Mouse (Mus musculus) layer of hippocampus, adult 11-12 months (tissue): Measurements from ENCODE around the gene Shld2.
"Not testable (repeated sequence)": the region's sequence is repeated elsewhere in the genome, so short reads cannot be mapped to it uniquely, and the experiment has no call there.

Experiments used
- DNase-seq: peaks from one replicate; pipeline ENCODE4 v3.0.0; 2022; ENCODE audit warnings: low spot score

Shld2 gene

GRCm38 (mm10) chr14:34318113-34318512 lies 7.8 kb upstream of the Shld2 start:
- DNase-seq, result no peak

GRCm38 (mm10) chr14:34317431-34317830 lies 7.1 kb upstream of the Shld2 start:
- DNase-seq, result no peak

- no peak for DNase-seq
Observed at GRCm38 (mm10) chr14:34316346-34316745, 6.1 kb upstream of the Shld2 start.

GRCm38 (mm10) chr14:34314796-34315195 lies 4.5 kb upstream of the Shld2 start:
- no peak for DNase-seq

- DNase-seq, result not testable (repeated sequence)
Observed at GRCm38 (mm10) chr14:34314383-34314782, 4.1 kb upstream of the Shld2 start.

GRCm38 (mm10) chr14:34313612-34314011 lies 3.3 kb upstream of the Shld2 start:
- DNase-seq, result no peak

- DNase-seq, result no peak
Observed at GRCm38 (mm10) chr14:34312339-34313048, 2.2 kb upstream of the Shld2 start.

GRCm38 (mm10) chr14:34311691-34312090 lies 1.4 kb upstream of the Shld2 start:
- DNase-seq, result no peak

GRCm38 (mm10) chr14:34311021-34311631 lies 833 bp upstream of the Shld2 start:
- no peak for DNase-seq

- peak; percentile 15 for DNase-seq
Observed at GRCm38 (mm10) chr14:34309907-34310233, 423 bp downstream of the Shld2 start.

- DNase-seq, result no peak
Observed at GRCm38 (mm10) chr14:34309266-34309665, 1.0 kb downstream of the Shld2 start.

GRCm38 (mm10) chr14:34303265-34303680 lies 7.0 kb downstream of the Shld2 start:
- no peak for DNase-seq

GRCm38 (mm10) chr14:34302681-34303242 lies 7.5 kb downstream of the Shld2 start:
- no peak for DNase-seq

GRCm38 (mm10) chr14:34298871-34299700 lies 11.2 kb downstream of the Shld2 start:
- DNase-seq, result no peak

- no peak for DNase-seq
Observed at GRCm38 (mm10) chr14:34297634-34298033, 12.7 kb downstream of the Shld2 start.

GRCm38 (mm10) chr14:34297038-34297437 lies 13.3 kb downstream of the Shld2 start:
- DNase-seq, result no peak

GRCm38 (mm10) chr14:34296350-34296749 lies 13.9 kb downstream of the Shld2 start:
- no peak for DNase-seq

- DNase-seq, result no peak
Observed at GRCm38 (mm10) chr14:34293641-34294040, 16.7 kb downstream of the Shld2 start.

GRCm38 (mm10) chr14:34290229-34290628 lies 20.1 kb downstream of the Shld2 start:
- DNase-seq, result no peak

- no peak for DNase-seq
Observed at GRCm38 (mm10) chr14:34289259-34290015, 20.9 kb downstream of the Shld2 start.

- no peak for DNase-seq
Observed at GRCm38 (mm10) chr14:34288396-34288795, 21.9 kb downstream of the Shld2 start.

GRCm38 (mm10) chr14:34281736-34282269 lies 28.5 kb downstream of the Shld2 start:
- no peak for DNase-seq
